Mouse (Mus musculus) embryonic facial prominence, embryonic 14.5 days (tissue): Measurements from ENCODE around the gene Uaca. TPM values are rescaled to one million over a fixed set of nuclear protein-coding genes. Genes with fewer than 3 reads are reported as not detected.

ENCODE experiments used
- ATAC-seq: fragments of 200-750 bp; cut with Nextera tagmentation; 2 replicates; pipeline ENCODE4 v1.8.0; 2017; ENCODE audit warnings: low read depth, moderate number of reproducible peaks, moderate TSS enrichment
- DNase-seq: peaks from one replicate; pipeline ENCODE4 v3.0.0-alpha.2; 2015; ENCODE audit warnings: low spot score
- H3K27ac ChIP-seq: fragments of 300-500 bp; sonication (generic); replicated peaks from 2 replicates; pipeline ENCODE4 v1.5.1; 2014; ENCODE audit warnings: low read depth, mild to moderate bottlenecking, low read length, moderate library complexity
- H3K27me3 ChIP-seq: fragments of 300-500 bp; sonication (generic); replicated peaks from 2 replicates; pipeline ENCODE4 v1.6.1; 2014; ENCODE audit warnings: low read length; ENCODE audit not compliant: control insufficient read depth, insufficient read depth
- H3K36me3 ChIP-seq: fragments of 300-500 bp; sonication (generic); 2 replicates; pipeline ENCODE4 v1.6.1; 2014; ENCODE audit warnings: low read length, mixed read lengths; ENCODE audit not compliant: control insufficient read depth, insufficient read depth
- H3K4me1 ChIP-seq: fragments of 300-500 bp; sonication (generic); 2 replicates; pipeline ENCODE4 v1.6.1; 2014; ENCODE audit warnings: antibody characterized with exemption, low read length; ENCODE audit not compliant: control insufficient read depth, insufficient read depth
- H3K4me2 ChIP-seq: fragments of 300-500 bp; sonication (generic); 2 replicates; pipeline ENCODE4 v1.6.1; 2014; ENCODE audit warnings: low read depth, mild to moderate bottlenecking, low read length, moderate library complexity, mixed read lengths
- H3K4me3 ChIP-seq: fragments of 300-500 bp; sonication (generic); 2 replicates; pipeline ENCODE4 v1.5.1; 2014; ENCODE audit warnings: low read depth, mild to moderate bottlenecking, low read length
- H3K9ac ChIP-seq: fragments of 300-500 bp; sonication (generic); 2 replicates; pipeline ENCODE4 v1.6.1; 2014; ENCODE audit warnings: low read depth, mild to moderate bottlenecking, low read length, moderate library complexity, mixed read lengths
- H3K9me3 ChIP-seq: fragments of 300-500 bp; sonication (generic); 2 replicates; pipeline ENCODE4 v1.6.1; 2016; ENCODE audit warnings: low read length; ENCODE audit not compliant: control insufficient read depth
- WGBS: fragments of 180-500 bp; shearing (Covaris S2); extraction: QIAGEN DNeasy Blood & Tissue Kit; methylation state at CpG from one replicate; pipeline ENCODE4 v1.1.7; 2014; 5-methylcytosine and 5-hydroxymethylcytosine counted together
- polyA plus RNA-seq: library from polyadenylated mRNA; unstranded; fragments of >200 nt; fragmentation: Nextera tagmentation; extraction: Ambion mirVana; gene quantifications from 2 replicates; pipeline ENCODE4 v1.2.1, GENCODE M21; 2014

The Uaca gene
- polyA plus RNA-seq, 1 experiment from 2014 or later: 31.8 TPM

- Histone ChIP-seq H3K9ac (no peak overlapping the region), H3K4me1 (peaks cover 12% of the 10 kb centered on the region; the same call in 1 of the 2 replicates), H3K36me3 (no peaks in the 10 kb centered on the region), H3K27ac (no peak overlapping the region), H3K9me3 (no peaks in the 10 kb centered on the region), H3K4me3 (no peak overlapping the region), H3K4me2 (no peak overlapping the region), H3K27me3 (no peaks in the 10 kb centered on the region)
- 32% methylated on average over 6 of the region's 6 CpGs for whole genome bisulfite sequencing
- DNase-seq (peak; percentile 56), ATAC-seq (no peak)
Measured at GRCm38 (mm10) chr9:60756258-60756657, 38.1 kb upstream of the Uaca start.

GRCm38 (mm10) chr9:60756866-60757740 is 37.2 kb upstream of the Uaca start:
- Histone ChIP-seq H3K9ac (no peak overlapping the region), H3K4me1 (peaks cover 12% of the 10 kb centered on the region; the same call in 1 of the 2 replicates), H3K4me3 (no peak overlapping the region), H3K4me2 (no peak overlapping the region), H3K27ac (no peak overlapping the region), H3K27me3 (no peaks in the 10 kb centered on the region), H3K36me3 (no peaks in the 10 kb centered on the region), H3K9me3 (no peaks in the 10 kb centered on the region)
- DNase-seq (no peak), ATAC-seq (no peak)
- WGBS: 71% methylated on average over 15 of the region's 15 CpGs

GRCm38 (mm10) chr9:60757817-60758216 is 36.5 kb upstream of the Uaca start:
- 15% methylated on average over 5 of the region's 5 CpGs for WGBS
- Histone ChIP-seq H3K27me3 (no peaks in the 10 kb centered on the region), H3K4me2 (no peak overlapping the region), H3K4me3 (no peak overlapping the region), H3K9ac (no peak overlapping the region), H3K9me3 (no peaks in the 10 kb centered on the region), H3K4me1 (peaks cover 12% of the 10 kb centered on the region; the same call in 1 of the 2 replicates), H3K36me3 (no peaks in the 10 kb centered on the region), H3K27ac (no peak overlapping the region)
- peak; percentile 39 for DNase-seq
- 0 out of 2 replicates have a peak, but pooled peaks have one; percentile 33 for ATAC-seq

GRCm38 (mm10) chr9:60759436-60760007 is 34.8 kb upstream of the Uaca start:
- Histone ChIP-seq H3K9me3 (no peaks in the 10 kb centered on the region), H3K9ac (no peak overlapping the region), H3K27me3 (no peaks in the 10 kb centered on the region), H3K36me3 (no peaks in the 10 kb centered on the region), H3K4me3 (no peak overlapping the region), H3K4me2 (no peak overlapping the region), H3K27ac (no peak overlapping the region), H3K4me1 (peaks cover 12% of the 10 kb centered on the region; the same call in 1 of the 2 replicates)
- WGBS: 49% methylated on average over 10 of the region's 10 CpGs
- DNase-seq (peak; percentile 49), ATAC-seq (no peak)

GRCm38 (mm10) chr9:60765181-60765580 is 29.2 kb upstream of the Uaca start:
- Histone ChIP-seq H3K4me3 (no peak overlapping the region), H3K9me3 (no peaks in the 10 kb centered on the region), H3K27ac (no peak overlapping the region), H3K9ac (no peak overlapping the region), H3K4me2 (no peak overlapping the region), H3K4me1 (peaks cover 8% of the 10 kb centered on the region; the same call in 1 of the 2 replicates), H3K27me3 (no peaks in the 10 kb centered on the region), H3K36me3 (no peaks in the 10 kb centered on the region)
- ATAC-seq: no peak
- WGBS: 17% methylated on average over 2 of the region's 2 CpGs
- peak; percentile 11 for DNase-seq

- Histone ChIP-seq H3K4me2 (no peak overlapping the region), H3K4me1 (peaks cover 8% of the 10 kb centered on the region; the same call in 1 of the 2 replicates), H3K36me3 (no peaks in the 10 kb centered on the region), H3K27me3 (no peaks in the 10 kb centered on the region), H3K9me3 (no peaks in the 10 kb centered on the region), H3K27ac (no peak overlapping the region), H3K9ac (no peak overlapping the region), H3K4me3 (no peak overlapping the region)
- ATAC-seq (no peak; the same call in 1 of the 2 replicates), DNase-seq (peak; percentile 27)
- 58% methylated on average over 9 of the region's 9 CpGs for WGBS
Measured at GRCm38 (mm10) chr9:60768393-60768792, 25.9 kb upstream of the Uaca start.

- H3K9ac ChIP-seq: no peak overlapping the region
- no peaks in the 10 kb centered on the region for H3K36me3 ChIP-seq
- no peak overlapping the region for H3K27ac ChIP-seq
- H3K4me2 ChIP-seq: no peak overlapping the region
- peaks cover 8% of the 10 kb centered on the region; the same call in 1 of the 2 replicates for H3K4me1 ChIP-seq
- H3K27me3 ChIP-seq: no peaks in the 10 kb centered on the region
- DNase-seq (peak; percentile 27), ATAC-seq (no peak)
- no peaks in the 10 kb centered on the region for H3K9me3 ChIP-seq
- WGBS: 61% methylated on average over 6 of the region's 6 CpGs
- no peak overlapping the region for H3K4me3 ChIP-seq
Measured at GRCm38 (mm10) chr9:60769711-60770111, 24.6 kb upstream of the Uaca start.

- H3K4me1 ChIP-seq: peaks cover 8% of the 10 kb centered on the region; the same call in 1 of the 2 replicates
- ATAC-seq: no peak
- no peak for DNase-seq
- no peak overlapping the region for H3K9ac ChIP-seq
- H3K36me3 ChIP-seq: no peaks in the 10 kb centered on the region
- H3K4me2 ChIP-seq: no peak overlapping the region
- no peak overlapping the region for H3K4me3 ChIP-seq
- H3K27ac ChIP-seq: no peak overlapping the region
- H3K27me3 ChIP-seq: no peaks in the 10 kb centered on the region
- 77% methylated on average over 2 of the region's 2 CpGs for WGBS
- H3K9me3 ChIP-seq: no peaks in the 10 kb centered on the region
Measured at GRCm38 (mm10) chr9:60773713-60774112, 20.6 kb upstream of the Uaca start.
